Comparison of ENCODE assay signal across 18 mouse cellular contexts in genomic region chr5:52362776-52363467, GRCm38 (mm10). TPM values are rescaled to one million over a fixed set of nuclear protein-coding genes. Genes with fewer than 3 reads are reported as not detected.
DNase-seq lines count a peak whose midpoint lies in the region; ATAC-seq and TF ChIP-seq lines count a peak whose summit lies in the region.
"Had no signal": no experiment of that assay in that cellular context is flagged by ENCODE, and none has a peak within 500 bp of the region (broad histone marks: within the 10 kb centered on the region; RNA-seq: fewer than 3 reads in every experiment).

No protein-coding gene starts in this region.

- no peak for TF ChIP-seq CTCF in intestine, postnatal 0 days (IDR thresholded peaks at IDR 0.05; ENCODE audit: low read depth)
- no peak for TF ChIP-seq CTCF in liver, adult 2 months (IDR thresholded peaks at IDR 0.05; ENCODE audit: low read depth, low read length)

- no peak overlapping the region for H3K27ac ChIP-seq in intestine, embryonic 15.5 days
- no peak overlapping the region for H3K27ac ChIP-seq in intestine, postnatal 0 days (ENCODE audit: low read depth, low read length)
- H3K27ac ChIP-seq in liver, adult 2 months (replicated peaks; ENCODE audit: insufficient read depth, low read depth, low read length), result peak overlapping the region; percentile 39; the same call in 1 of the 2 replicates
- H3K27ac ChIP-seq in liver, embryonic 11.5 days (ENCODE audit: low read depth, low read length), result no peak overlapping the region
- H3K27ac ChIP-seq: embryonic facial prominence, embryonic 12.5 days; hindbrain, embryonic 10.5 days; liver, embryonic 15.5 days had no signal

- H3K9ac ChIP-seq in intestine, embryonic 15.5 days, result no peak overlapping the region
- no peak overlapping the region for H3K9ac ChIP-seq in intestine, postnatal 0 days (ENCODE audit: low read depth, low read length)
- H3K9ac ChIP-seq in liver, adult 2 months (ENCODE audit: low read depth, low read length), result no peak overlapping the region
- no peak overlapping the region for H3K9ac ChIP-seq in liver, embryonic 11.5 days (ENCODE audit: low read depth, low read length)
- H3K9ac ChIP-seq: embryonic facial prominence, embryonic 12.5 days; liver, embryonic 15.5 days had no signal

- H3K4me2 ChIP-seq in intestine, embryonic 15.5 days (replicated peaks), result 0 out of 2 replicates have a peak overlapping the region, but pooled peaks have one; percentile 4
- H3K4me2 ChIP-seq in intestine, postnatal 0 days (replicated peaks; ENCODE audit: low read depth), result no peak overlapping the region
- H3K4me2 ChIP-seq in liver, embryonic 11.5 days, result no peak overlapping the region
- H3K4me2 ChIP-seq: embryonic facial prominence, embryonic 12.5 days; liver, embryonic 15.5 days had no signal

- no peaks in the 10 kb centered on the region for H3K36me3 ChIP-seq in intestine, embryonic 15.5 days
- H3K36me3 ChIP-seq in intestine, postnatal 0 days (ENCODE audit: control insufficient read depth, insufficient read depth), result no peaks in the 10 kb centered on the region
- no peaks in the 10 kb centered on the region for H3K36me3 ChIP-seq in liver, adult 2 months (ENCODE audit: control insufficient read depth, insufficient read depth, low read length)
- no peaks in the 10 kb centered on the region for H3K36me3 ChIP-seq in liver, embryonic 11.5 days (ENCODE audit: control insufficient read depth, insufficient read depth, low read length)
- H3K36me3 ChIP-seq: embryonic facial prominence, embryonic 12.5 days; hindbrain, embryonic 10.5 days; liver, embryonic 15.5 days had no signal

- H3K79me2 ChIP-seq in liver, adult 2 months (ENCODE audit: control insufficient read depth, insufficient read depth, low read length), result no peaks in the 10 kb centered on the region

- no peak overlapping the region for H3K4me3 ChIP-seq in intestine, embryonic 15.5 days (replicated peaks)
- no peak overlapping the region for H3K4me3 ChIP-seq in intestine, postnatal 0 days (ENCODE audit: low read depth, low read length)
- H3K4me3 ChIP-seq in liver, adult 2 months (ENCODE audit: insufficient read depth, low read depth, low read length), result no peak overlapping the region
- H3K4me3 ChIP-seq in liver, embryonic 11.5 days (ENCODE audit: low read depth, low read length), result no peak overlapping the region
- H3K4me3 ChIP-seq: embryonic facial prominence, embryonic 12.5 days; hindbrain, embryonic 10.5 days; liver, embryonic 15.5 days; megakaryocyte, embryonic 14.5 days had no signal

- peaks cover 8% of the 10 kb centered on the region; the same call in 1 of the 2 replicates for H3K4me1 ChIP-seq in intestine, embryonic 15.5 days (replicated peaks)
- H3K4me1 ChIP-seq in intestine, postnatal 0 days (replicated peaks; ENCODE audit: control insufficient read depth, insufficient read depth, low read length), result no peaks in the 10 kb centered on the region
- H3K4me1 ChIP-seq in liver, adult 2 months (ENCODE audit: control insufficient read depth, insufficient read depth, low read length), result no peaks in the 10 kb centered on the region
- no peaks in the 10 kb centered on the region for H3K4me1 ChIP-seq in liver, embryonic 11.5 days (replicated peaks; ENCODE audit: control insufficient read depth, insufficient read depth, low read length)
- H3K4me1 ChIP-seq: liver, embryonic 15.5 days; megakaryocyte, embryonic 14.5 days had no signal

- no peaks in the 10 kb centered on the region for H3K9me3 ChIP-seq in intestine, embryonic 15.5 days
- no peaks in the 10 kb centered on the region for H3K9me3 ChIP-seq in intestine, postnatal 0 days (ENCODE audit: control insufficient read depth)
- H3K9me3 ChIP-seq in liver, embryonic 11.5 days (ENCODE audit: control insufficient read depth, low read length), result no peaks in the 10 kb centered on the region
- H3K9me3 ChIP-seq: embryonic facial prominence, embryonic 12.5 days; hindbrain, embryonic 10.5 days; liver, embryonic 15.5 days had no signal

- peak; percentile 85 for DNase-seq in heart, adult 11 months
- DNase-seq in heart, adult 18-20 months, result no peak
- no peak for DNase-seq in liver, adult 2 months (ENCODE audit: extremely low read depth, low read depth, low spot score)
- no peak for DNase-seq in liver, embryonic 11.5 days (ENCODE audit: low spot score)
- peak; percentile 47 for DNase-seq in 3T3-L1 (ENCODE audit: low read depth, low spot score)
- DNase-seq in retina, embryonic 14.5 days (ENCODE audit: low spot score), result no peak
- DNase-seq: B cell, adult 2 months had no signal

- 0 out of 2 replicates have a peak, but pooled peaks cover under 1% of the 10 kb centered on the region for H3K27me3 ChIP-seq in intestine, embryonic 15.5 days (replicated peaks)
- H3K27me3 ChIP-seq in intestine, postnatal 0 days (replicated peaks; ENCODE audit: control insufficient read depth, insufficient read depth, low read length), result no peaks in the 10 kb centered on the region
- no peaks in the 10 kb centered on the region for H3K27me3 ChIP-seq in liver, adult 2 months (ENCODE audit: control insufficient read depth, insufficient read depth, low read length)
- peaks cover 2% of the 10 kb centered on the region for H3K27me3 ChIP-seq in liver, embryonic 11.5 days (replicated peaks; ENCODE audit: control insufficient read depth, insufficient read depth, low read length)
- H3K27me3 ChIP-seq: megakaryocyte, embryonic 14.5 days had no signal

- 72% methylated on average over 6 of the region's 6 CpGs for WGBS in intestine, embryonic 15.5 days
- 80% methylated on average over 6 of the region's 6 CpGs for WGBS in intestine, postnatal 0 days
- 82% methylated on average over 6 of the region's 6 CpGs for WGBS in liver, adult 2 months
- 77% methylated on average over 6 of the region's 6 CpGs for WGBS in liver, embryonic 11.5 days

- no peak for TF ChIP-seq POLR2A in liver, adult 2 months (IDR thresholded peaks at IDR 0.05; ENCODE audit: extremely low read depth, insufficient read depth, low read length)

- ATAC-seq in intestine, embryonic 15.5 days, result no peak
- no peak for ATAC-seq in intestine, postnatal 0 days
- ATAC-seq in liver, embryonic 11.5 days (replicated peaks; ENCODE audit: low FRiP score), result no peak
- ATAC-seq: forebrain, embryonic 16.5 days; intestine, embryonic 16.5 days had no signal

RNA-seq across cellular contexts. Expression of gene Sod3, which starts 0.7 kb away (rescaled TPM):
- total RNA-seq in heart, adult 18-20 months (2021), result 10 to 100 TPM; 14.6 to 15.8 TPM
- 1.1 and 1.4 TPM in 2 replicates for polyA plus RNA-seq in intestine, embryonic 15.5 days (2015; fragmentation: Nextera tagmentation; extraction: Ambion mirVana)
- 6.5 and 11.3 TPM in 2 replicates for polyA plus RNA-seq in intestine, postnatal 0 days (2015; fragmentation: Nextera tagmentation; extraction: Ambion mirVana)
- 7.1 and 12.7 TPM in 2 replicates for total RNA-seq in liver, adult 2 months (2014; rRNA removed)
- 35.5 and 43.0 TPM in 2 replicates for polyA plus RNA-seq in liver, adult 2 months (2012; rRNA removed)
- polyA plus RNA-seq in liver, embryonic 11.5 days (2014; fragmentation: Nextera tagmentation; extraction: Ambion mirVana), result 2.4 and 2.9 TPM in 2 replicates
- total RNA-seq: granulocyte monocyte progenitor cell, adult 5-6 weeks; neutrophil, adult 5-6 weeks had no signal
- polyA plus RNA-seq: limb, embryonic 11.5 days had no signal

Comparison
In these comparisons a context has a peak if more than half of its experiments do, and no peak if none do; other contexts are left out.
1. DNase-seq: peak in heart, adult 11 months (single experiment) and 3T3-L1 (single experiment); none in heart, adult 18-20 months (0 of 2), liver, adult 2 months (single experiment), liver, embryonic 11.5 days (single experiment) and retina, embryonic 14.5 days (single experiment).